Mouse (Mus musculus): Measurements from ENCODE around the gene Tbc1d20.

Gene Tbc1d20

DNA sequence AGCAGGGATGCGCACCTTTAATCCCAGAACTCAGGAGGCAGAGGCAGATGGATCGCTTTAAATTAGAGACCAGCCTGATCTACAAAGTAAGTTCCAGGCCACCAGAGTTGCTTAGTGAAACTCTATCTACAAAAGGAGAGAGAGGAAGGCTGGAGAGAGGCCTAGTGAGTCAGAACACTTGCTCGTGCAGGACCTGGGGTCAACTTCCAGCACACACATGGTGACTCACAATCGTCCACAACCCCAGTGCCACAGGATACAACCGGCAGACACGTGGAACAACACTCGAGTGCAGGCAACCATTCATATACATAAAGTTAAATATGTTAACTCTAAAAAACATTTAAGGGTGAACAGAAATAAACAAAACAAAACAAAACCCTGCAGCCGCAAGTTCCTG lies 33.0 kb downstream of the Tbc1d20 start:
- DNase-seq (ENCODE audit: low read depth): no peak

DNA sequence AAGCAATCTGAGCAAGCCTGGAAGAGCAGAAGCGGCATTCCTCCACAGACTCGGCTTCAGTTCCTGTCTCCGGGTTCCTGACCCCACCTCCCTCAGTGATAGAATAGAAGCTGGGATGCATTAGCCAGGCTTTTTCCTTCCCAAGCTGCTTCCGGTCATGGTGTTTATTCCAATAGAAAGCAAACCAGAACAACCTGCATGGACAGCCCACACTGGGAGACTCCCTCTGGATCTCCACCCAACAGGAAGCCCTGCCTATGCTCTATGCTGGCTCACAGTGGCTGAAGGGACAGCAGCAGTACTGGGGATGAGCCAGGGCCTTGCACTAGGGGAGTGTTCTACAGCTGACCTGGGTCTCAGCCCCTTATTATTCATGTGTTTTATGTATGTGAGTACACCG lies 34.4 kb downstream of the Tbc1d20 start:
- DNase-seq (ENCODE audit: low read depth): no peak

DNA sequence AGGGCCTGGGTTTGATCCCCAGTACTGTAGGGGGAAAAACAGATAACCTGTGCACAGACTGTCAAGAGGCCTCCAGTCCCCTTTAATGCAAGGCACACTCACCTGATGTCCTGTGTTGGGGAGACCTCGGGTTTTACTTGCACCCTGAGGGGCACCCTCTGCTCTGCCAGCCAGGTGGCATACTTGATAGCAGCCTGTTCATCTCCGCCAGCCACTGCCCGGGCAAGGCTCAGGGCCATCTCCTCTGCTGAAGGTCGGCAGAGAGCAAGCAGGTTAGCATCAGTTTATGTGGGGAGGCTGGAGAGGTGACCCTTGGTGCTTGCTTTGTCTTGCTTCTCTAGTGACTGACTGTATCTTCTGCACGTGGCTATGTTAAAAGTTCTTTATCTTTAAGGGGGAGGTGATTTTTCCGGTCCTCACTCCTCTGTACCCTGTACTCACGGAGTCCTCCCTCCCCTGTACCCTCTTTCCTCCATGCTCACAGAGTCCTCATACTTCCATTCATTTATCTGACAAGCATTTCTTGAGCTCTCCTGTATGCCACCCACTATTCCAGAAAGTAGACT lies 37.3 kb downstream of the Tbc1d20 start:
- peak; percentile 20 for DNase-seq (ENCODE audit: low read depth)

DNA sequence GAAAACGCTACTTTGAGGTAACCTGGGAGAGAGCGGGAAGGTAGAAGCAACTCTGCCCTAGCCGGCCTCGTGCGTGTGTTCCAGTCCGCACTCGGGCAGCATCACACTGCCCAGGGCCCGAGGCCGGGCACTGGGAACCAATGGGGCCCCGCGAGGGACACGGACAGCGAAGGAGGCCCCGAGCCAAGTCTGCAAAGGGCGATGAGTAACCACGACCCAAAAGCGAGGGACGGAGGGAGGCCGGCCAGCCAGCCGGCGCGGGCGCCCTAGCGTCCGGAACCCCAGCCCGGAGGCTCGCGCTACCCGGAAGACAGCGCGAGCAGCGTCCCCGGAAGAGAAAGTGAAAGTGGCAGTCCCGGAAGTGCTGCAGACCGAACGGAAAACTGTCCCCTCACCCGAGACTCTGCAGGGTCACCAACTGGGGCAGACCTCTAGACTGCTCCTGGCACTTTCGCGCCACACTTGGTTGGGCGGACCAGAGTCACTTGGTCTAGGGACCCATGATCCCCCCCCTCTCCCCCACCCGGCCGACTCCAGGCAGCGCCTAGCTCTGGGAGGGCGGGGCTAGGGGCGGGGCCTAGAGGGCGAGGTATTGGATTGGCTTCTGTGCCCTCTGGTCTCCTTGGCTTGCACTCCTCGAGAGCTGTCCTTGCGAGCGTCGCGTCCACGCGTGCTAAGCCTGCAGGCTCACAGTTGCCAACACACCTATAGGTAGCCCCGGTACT lies 38.6 kb downstream of the Tbc1d20 start, which contains the start of gene Rbck1:
TSS of gene Rbck1 (minus strand) at position 553 of the 725 bp plus-strand sequence.
- peak; percentile 95 for DNase-seq (ENCODE audit: low read depth)

DNA sequence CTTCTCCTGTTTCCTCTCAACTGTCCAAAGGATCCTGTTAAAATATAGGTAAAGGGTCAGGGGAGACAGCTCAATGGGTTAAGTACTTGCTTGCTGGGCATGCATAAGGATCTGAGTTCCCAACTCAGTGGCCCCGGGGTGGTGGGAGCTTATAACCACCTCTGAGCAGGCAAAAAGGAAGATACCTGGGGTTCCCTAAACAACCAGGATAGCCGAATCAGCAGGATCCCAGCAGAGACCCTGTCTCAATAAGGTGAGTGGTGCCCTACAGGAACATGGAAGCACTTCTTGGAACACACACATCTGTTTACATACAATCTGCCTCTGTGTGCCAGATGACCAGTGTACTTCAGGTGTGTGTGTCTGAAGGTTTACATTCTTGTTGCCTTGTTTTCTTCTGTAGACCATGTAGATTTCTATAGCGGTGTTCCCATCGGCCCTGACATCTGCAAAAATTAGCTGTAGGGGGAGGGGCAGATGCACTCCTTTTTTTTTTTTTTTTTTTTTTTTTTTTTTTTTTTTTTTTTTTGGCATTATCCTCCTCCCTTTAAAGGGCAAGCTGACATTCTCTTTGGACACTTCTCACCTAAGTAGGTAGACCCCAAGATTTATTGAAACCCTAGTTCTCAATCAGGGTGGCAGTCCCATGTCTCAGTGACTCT lies 39.8 kb downstream of the Tbc1d20 start:
- DNase-seq (ENCODE audit: low read depth): peak; percentile 33

DNA sequence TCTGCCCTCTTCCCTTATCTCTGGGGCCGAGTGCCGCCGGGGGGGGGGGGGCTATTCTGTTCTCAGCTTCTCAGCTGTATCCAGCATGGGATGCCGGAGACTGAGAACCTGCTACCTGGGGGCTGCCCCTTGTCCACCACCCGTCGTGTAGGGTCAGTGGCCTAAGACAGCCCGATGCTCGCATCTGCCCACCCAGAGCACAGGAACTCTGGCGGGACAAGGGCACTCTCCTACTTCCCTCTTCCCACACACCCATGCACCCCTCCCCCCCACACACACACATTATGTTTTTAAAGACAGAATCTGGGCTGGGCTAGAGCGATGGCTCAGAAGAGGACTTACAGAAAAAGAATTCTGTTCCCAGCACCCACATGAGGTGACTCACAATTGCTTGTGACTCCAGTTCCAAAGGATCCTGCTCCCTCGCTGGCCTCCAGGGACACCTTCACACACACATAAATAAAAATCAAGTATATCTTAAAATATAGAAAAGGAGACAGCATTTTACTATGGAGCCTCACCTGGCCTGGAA lies 41.7 kb downstream of the Tbc1d20 start:
- DNase-seq (ENCODE audit: low read depth): no peak

DNA sequence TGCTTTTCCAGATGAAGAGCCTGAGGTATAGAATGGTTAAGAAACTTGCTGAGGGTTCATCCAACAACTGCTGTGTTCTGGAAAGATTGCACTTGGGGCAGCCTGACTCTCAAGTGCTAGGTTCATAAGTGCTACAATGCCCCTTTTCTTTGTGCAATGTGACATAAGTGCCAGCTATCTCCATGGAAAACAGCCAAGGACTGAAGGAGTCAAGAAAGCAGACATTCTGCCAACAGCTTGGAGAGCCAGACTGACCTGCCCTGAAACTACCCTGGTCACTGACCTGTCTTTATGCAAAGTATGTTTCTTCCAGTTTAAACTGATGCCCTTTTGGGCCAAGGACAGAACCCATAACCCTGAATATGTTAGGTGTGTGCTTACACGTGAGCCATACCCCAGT lies 43.2 kb downstream of the Tbc1d20 start:
- DNase-seq (ENCODE audit: low read depth): no peak

DNA sequence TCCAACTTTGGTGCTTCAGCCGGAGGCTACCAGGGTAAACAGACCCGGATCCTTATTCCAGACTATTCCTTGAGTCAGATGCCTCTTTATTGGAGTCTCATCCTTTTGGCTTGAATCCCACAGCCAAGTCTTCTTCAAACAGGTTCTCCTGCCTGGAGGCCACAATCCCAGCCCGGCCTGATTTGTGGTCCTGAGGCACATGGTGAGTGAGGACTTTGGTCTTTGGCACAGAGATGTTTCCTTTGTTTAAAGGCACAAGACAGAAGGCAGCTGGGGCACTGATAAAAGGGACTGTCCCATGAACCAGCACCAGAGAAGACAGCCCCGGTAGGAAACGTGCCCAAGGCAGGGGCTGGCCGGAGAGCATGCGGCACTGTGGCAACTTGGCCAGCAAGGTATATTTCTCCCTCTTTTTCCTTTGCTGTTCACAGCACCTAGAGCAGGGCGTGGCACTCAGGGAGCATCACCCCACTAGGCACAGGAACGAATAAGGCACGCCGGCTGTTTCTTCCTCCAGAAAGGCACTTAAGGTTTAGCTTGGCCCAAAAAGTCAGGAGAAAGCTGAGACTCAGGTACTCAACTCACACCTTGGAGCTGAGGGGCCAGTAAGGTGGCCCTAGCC lies 44.1 kb downstream of the Tbc1d20 start:
- DNase-seq (ENCODE audit: low read depth): no peak

DNA sequence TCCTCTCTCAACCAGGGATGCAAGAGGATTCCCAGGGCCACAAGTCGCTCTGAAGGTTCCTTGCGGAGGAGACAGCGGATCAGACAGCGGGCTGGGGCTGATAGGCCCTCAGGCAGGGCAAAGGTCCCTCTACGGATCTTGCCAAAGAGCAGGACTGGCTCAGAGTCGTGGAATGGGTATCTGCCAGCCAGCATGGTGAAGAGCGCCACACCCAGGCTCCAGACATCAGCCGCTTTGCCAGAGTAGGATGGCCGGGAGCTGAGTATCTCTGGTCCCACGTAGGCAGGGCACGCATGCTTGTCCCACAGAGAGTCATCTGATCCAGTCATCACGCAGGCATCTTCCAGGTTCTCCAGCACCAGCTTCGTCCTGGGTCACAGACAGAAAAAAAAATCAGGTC lies 44.7 kb downstream of the Tbc1d20 start:
- no peak for DNase-seq (ENCODE audit: low read depth)

DNA sequence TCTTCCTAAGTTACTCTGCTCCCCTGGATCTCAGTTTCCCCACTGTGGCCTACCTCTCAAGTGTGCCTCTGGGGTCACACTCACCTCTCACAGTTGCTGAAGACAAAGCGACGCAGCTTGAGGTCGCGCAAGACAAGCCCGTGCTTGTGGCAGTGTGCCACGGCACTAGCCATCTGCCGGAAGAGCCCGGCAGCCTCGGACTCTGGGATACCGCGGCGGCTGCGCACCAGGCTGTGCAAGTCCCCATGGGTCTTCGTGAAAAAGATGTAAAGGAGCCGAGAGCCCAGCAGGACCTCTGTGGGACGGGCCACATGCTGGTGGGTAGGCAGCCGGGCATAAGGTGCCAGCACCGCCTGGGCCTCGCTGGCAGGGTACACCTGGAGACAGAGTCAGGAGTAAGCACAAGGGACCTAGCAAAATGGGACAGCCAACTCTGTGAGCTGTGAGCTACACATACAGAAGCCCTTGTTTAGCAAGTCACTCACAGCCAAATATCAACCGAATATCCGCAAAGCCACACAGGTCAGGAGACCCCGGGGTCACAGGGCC lies 46.1 kb downstream of the Tbc1d20 start:
- no peak for DNase-seq (ENCODE audit: low read depth)

DNA sequence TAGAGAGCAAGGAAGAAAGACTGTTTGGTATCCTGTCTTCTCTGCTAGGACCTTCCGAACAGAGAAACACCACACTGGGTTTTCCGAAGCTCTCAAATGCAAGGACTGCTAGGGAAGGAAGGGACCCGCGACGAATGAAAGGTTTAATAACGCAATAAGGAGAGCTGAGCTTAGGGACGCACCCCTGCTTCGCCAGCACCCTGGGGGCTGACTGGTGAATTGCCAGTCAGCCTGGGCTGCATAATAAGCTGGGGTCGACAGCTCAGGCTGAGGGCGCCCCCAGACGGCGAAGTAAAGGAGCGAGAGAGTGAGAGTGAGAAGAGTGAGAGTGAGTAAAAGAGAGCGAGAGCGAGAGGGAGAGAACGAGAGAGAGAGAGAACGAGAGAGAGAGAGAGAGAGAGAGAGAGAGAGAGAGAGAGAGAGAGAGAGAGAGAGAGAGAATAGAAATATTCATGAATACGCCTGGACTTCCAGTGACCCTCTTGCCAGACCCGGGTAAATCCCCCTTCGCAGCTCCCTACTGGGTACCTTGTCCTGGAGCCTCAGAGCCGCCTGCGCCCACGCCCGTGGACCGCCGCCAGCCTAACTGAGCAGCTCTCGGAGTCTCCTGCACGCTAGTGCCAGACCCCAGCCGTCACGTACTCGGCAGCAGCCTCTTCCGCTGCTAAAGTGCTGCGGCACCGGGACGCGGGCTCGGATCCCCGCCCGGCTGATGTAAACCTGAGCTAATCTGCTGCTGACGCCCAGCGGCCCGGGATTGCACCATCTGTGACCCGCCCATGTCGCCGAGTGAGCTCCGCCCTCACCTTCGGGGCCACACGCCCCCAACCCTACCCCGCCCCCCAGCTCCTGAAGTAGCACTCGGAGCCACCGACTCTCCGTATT lies 49.9 kb downstream of the Tbc1d20 start, which contains the start of gene Trib3:
TSS of gene Trib3 (minus strand) at position 704 of the 885 bp plus-strand sequence.
- DNase-seq (ENCODE audit: low read depth): peak; percentile 92

DNA sequence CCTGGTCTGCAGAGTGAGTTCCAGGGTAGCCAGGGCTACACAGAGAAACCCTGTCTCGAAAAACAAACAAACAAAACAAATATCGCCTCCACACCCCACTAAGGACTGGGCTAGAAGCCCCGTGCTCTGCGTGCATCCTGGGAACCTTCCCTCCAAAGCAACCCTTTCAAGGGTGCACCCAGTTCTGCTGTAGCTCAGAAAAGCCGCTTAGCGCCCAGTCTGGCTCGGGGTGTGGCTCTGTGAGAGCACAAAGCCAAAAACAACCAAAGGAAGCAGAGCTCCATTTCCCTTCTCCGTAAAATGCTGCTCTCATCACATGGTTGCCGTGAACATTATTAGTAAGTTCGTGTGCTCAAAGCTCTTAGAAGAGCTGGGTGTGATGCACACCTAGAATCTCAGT lies 50.7 kb downstream of the Tbc1d20 start:
- DNase-seq (ENCODE audit: low read depth): peak; percentile 66

DNA sequence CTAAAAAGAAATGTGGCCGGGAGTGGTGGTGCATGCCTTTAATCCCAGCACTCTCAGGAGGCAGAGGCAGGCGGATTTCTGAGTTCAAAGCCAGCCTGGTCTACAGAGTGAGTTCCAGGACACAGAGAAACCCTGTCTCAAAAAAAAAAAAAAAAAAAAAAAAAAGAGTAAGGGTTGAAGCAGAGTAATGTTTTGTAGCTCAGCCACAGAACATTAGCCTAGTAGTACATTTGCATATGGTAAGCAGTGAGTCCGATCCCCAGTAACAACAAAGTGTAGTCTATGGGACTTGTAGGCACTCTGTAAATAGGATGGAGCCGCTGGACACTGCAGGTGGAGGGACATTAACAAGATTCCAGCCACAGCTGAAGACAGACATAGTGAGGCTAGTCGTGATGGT lies 51.3 kb downstream of the Tbc1d20 start:
- peak; percentile 16 for DNase-seq (ENCODE audit: low read depth)

DNA sequence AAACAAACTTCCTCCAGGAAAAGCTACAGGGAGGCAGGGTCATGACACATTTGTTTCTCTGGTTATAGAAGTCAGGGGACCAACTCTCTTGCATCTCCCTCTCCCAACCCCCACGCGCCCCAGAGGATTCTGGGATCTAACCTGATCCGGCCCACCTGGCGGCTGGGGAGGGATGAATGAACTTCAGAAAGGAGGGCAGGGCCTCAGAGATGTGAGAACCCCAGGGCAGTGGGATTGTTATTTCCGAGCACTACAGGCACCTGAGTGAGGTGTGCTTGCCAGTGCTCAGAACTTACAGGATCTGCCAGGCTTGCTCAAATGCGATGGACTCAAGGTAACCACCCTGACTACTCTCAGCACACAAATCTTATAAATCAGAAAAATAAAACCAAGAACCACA lies 51.8 kb downstream of the Tbc1d20 start:
- no peak for DNase-seq (ENCODE audit: low read depth)

DNA sequence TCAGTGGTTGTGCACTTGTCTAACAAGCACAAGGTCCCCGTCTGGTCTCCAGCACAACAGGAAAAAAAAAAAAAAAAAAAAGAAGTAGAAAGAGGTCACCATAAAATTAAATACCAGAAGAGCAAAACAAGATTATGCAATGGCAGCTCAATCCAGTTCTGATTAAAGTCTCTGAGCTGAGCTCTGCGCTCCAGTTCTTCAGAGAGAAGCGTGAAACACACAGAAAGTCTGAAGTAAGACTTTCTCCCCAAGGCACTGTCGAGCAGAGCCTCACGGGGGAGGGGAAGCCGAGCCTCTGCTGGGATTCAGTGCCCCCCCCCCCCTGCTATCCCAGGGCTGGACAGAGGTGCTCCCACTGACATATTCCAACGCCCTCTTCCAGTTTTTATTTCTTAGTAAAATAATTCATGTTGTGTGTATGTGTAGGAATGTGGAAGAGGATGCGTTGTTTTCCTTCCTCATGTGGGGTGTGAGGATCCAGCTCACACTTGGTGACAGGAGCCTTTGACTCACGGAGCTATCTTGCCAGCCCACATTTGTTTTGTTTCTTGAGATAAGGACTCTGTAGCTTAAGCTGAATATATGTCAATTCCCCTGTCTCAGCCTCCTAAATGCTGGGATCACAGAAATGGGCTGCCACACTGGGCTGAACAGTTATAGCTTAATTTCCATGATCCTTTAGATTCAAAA lies 53.3 kb downstream of the Tbc1d20 start:
- no peak for DNase-seq (ENCODE audit: low read depth)

DNA sequence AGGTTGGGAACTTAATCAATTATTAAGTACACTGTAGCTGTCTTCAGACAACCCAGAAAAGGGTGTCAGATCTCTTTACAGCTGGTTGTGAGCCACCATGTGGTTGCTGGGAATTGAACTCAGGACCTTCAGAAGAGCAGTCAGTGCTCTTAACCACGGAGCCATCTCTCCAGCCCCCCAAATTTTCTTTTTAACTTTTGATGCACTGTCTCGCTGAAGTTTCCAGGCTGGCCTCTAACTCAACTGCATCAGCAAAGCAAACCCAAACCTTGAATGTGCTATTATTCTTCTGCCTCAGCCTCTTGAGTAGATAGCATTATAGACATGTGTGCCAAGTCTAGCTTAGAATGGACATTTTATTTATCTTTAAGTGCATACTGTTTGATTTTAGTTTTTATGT lies 54.1 kb downstream of the Tbc1d20 start:
- no peak for DNase-seq (ENCODE audit: low read depth)

DNA sequence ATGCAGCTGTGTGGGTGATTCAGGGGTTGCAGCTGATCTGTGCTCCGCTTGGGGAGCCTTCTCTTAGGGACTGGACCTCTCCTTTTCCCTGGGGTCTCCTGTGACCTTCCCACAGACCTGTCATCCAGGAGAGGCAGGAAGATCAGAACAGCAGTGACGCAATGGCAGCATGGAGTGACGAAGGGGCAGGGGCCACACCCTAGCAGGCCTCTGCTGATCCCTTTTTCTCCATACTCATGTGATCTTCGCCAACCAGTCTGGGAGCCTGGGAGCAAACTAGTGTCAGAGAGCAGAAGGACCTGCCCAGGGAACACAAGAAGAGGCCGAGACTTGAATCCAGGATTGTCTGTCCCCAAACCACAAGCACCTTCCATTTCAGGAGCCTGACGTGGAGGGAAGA lies 55.6 kb downstream of the Tbc1d20 start:
- no peak for DNase-seq (ENCODE audit: low read depth)

DNA sequence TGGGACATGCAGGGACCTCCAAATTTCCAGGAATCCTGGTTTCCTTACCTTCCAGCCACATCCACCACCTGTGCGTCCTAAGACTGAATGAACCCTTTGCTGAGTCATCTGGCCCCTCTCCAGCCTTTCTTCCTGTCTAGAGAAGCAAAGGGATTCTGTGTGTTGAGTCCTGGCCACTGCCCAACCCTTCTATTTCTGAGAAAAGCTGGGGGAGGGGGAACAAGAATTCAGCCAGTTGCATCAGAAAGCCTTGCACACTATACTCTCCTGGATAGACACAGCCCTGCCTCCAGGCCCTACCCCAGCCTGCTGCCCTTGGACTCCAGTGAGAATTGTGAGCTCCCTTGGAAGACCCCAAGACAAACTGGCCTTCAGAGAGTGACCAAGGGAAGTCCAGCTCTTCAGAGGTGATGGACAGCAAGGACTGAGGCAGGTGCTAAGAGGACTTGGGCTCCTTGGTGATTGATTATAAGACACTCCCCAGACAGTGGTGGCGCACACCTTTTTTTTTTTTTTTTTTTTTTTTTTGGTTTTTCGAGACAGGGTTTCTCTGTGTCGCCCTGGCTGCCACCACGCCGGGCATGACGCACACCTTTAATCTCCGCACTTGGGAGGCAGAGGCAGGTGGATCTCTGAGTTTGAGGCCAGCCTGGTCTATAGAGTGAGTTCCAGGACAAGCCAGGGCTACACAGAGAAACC lies 56.4 kb downstream of the Tbc1d20 start:
- no peak for DNase-seq (ENCODE audit: low read depth)

DNA sequence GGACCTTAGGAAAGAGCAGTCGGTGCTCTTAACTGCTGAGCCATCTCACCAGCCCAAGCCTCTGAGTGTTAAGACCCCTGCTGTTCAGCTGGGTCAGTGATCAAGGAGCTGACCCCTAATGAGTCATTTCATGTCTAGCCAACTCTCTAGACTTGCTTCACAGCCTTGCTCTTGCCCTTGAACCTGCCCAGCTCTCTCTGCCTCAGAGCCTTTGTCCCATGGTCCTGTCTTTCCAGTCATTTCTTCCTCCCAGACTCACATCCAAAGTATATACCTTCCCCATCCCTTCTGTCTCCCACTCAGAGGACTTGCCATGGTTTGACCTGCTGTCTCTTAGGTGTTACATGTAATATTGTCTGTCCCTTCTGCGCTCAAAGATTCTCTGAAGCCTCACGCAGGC lies 63.6 kb downstream of the Tbc1d20 start:
- DNase-seq (ENCODE audit: low read depth): no peak

DNA sequence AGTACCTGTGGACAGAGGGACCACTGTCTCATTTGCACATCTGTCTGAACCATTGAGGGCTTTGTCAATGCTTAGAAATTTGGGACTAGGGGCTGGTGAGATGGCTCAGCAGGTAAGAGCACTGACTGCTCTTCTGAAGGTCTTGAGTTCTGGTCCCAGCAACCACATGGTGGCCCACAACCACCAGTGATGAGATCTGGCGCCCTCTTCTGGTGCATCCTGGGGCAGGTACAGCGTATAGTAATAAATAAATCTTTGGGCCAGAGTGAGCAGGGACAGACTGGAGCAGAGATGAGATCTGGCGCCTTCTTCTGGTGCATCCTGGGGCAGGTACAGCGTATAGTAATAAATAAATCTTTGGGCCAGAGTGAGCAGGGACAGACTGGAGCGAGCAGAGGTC lies 65.3 kb downstream of the Tbc1d20 start:
- peak; percentile 58 for DNase-seq (ENCODE audit: low read depth)

Measured in naive thymus-derived CD4-positive, alpha-beta T cell, adult 2 months (primary cell).